Mouse (Mus musculus): ENCODE data around the gene Ccdc63.

DNA sequence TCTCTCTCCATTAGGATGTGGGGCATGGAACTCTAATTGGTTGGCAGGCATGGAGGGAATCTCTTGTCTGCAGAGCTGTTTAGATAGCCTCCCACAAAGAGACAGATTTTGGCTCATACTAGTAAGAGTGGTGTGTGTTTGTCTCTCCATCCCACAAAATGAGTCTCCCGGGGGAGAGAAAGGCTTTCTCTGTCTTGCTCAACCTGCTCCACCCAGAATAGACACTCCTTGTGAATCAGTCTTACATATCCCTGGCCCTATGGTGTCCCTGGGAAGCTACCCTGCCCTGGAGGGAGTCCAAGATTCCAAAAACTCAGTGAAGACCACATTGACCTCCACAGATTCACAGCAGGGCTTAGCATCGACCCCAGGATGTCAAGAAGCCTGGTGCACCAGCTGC, 15.9 kb upstream of the Ccdc63 start:
- TF ChIP-seq CTCF (IDR thresholded peaks at IDR 0.05; ENCODE audit: low read depth, low read length): no peak
- TF ChIP-seq TAL1 (conservative IDR thresholded peaks at IDR 0.05; ENCODE audit: low read depth, low read length): no peak
- TF ChIP-seq GATA1 (IDR thresholded peaks at IDR 0.05; ENCODE audit: borderline replicate concordance, low read length): no peak
- no peak for TF ChIP-seq POLR2AphosphoS5 (IDR thresholded peaks at IDR 0.05; ENCODE audit: insufficient replicate concordance, low read depth, low read length)
- TF ChIP-seq GATA2 (IDR thresholded peaks at IDR 0.05; ENCODE audit: borderline replicate concordance, low read depth, low read length): no peak
